Mouse (Mus musculus): ENCODE results near the gene Gkap1. TPM values are rescaled to one million over a fixed set of nuclear protein-coding genes. Genes with fewer than 3 reads are reported as not detected.

Gene Gkap1
- polyA plus RNA-seq, 1 experiment from 2014 or later, result 22.9 TPM

DNA sequence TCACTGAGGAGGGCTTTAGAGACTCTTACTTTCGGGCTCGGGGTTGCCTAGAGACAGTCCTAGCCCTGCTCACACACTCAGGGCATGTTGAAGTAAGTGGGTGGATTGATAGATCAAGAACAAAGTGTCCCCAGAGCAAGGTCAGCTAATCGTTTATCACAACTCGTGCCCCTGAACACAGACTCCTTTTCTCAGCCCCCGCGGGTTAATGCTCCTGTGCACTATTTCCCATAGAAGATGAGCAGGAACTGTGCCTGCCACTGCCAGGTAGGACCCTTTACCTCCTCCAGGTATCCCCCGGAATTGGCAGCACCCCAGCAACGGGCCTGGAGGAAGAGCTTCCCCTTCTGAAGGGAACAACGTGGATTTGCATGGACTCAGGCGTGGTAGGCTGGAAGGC is 757 bp upstream of the Gkap1 start:
- H3K9me3 ChIP-seq (ENCODE audit: control insufficient read depth, low read length), result no peaks in the 10 kb centered on the region
- no peak overlapping the region for H3K9ac ChIP-seq (ENCODE audit: low read length)
- no peak overlapping the region for H3K4me3 ChIP-seq (ENCODE audit: low read depth, low read length)
- ATAC-seq (ENCODE audit: insufficient number of reproducible peaks, low FRiP score, low TSS enrichment, low read depth), result no peak
- H3K4me1 ChIP-seq (ENCODE audit: control insufficient read depth, insufficient read depth, low read length), result peaks cover 4% of the 10 kb centered on the region; the same call in 1 of the 2 replicates
- peaks cover 3% of the 10 kb centered on the region for H3K27me3 ChIP-seq (ENCODE audit: control insufficient read depth, insufficient read depth, low read length)
- no peaks in the 10 kb centered on the region for H3K36me3 ChIP-seq (ENCODE audit: control insufficient read depth, insufficient read depth, low read length)
- no peak overlapping the region for H3K4me2 ChIP-seq (ENCODE audit: low read depth, severe bottlenecking)
- no peak for DNase-seq (ENCODE audit: low spot score)
- 81% methylated on average over 10 of the region's 10 CpGs for WGBS
- no peak overlapping the region for H3K27ac ChIP-seq (replicated peaks; ENCODE audit: low read depth, low read length)

DNA sequence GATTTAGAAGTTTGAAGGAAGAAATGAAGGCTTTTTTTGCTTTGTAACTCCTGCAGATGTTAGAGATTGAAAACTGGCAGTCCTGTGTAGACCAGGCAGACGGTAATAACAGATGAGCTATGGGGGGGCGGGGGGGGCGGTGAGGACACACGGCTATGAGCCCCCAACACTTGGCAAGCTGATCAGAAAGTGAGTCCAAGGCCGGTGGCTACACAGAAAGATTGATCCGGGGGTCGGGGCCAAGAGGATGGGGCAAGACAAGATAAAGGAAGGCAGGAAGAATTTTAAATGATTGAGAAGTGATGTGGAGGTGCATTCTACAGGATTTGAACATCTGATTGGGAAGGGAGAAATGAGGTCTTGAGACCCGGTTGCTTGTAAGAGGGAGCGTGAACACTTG is 423 bp downstream of the Gkap1 start:
- no peak overlapping the region for H3K27ac ChIP-seq (replicated peaks; ENCODE audit: low read depth, low read length)
- H3K9me3 ChIP-seq (ENCODE audit: control insufficient read depth, low read length), result no peaks in the 10 kb centered on the region
- H3K4me1 ChIP-seq (ENCODE audit: control insufficient read depth, insufficient read depth, low read length), result peaks cover 4% of the 10 kb centered on the region; the same call in 1 of the 2 replicates
- peak overlapping the region; percentile 75 for H3K4me2 ChIP-seq (ENCODE audit: low read depth, severe bottlenecking)
- ATAC-seq (ENCODE audit: insufficient number of reproducible peaks, low FRiP score, low TSS enrichment, low read depth) (no peak), DNase-seq (ENCODE audit: low spot score) (no peak)
- peak overlapping the region; percentile 71 for H3K4me3 ChIP-seq (ENCODE audit: low read depth, low read length)
- H3K9ac ChIP-seq (ENCODE audit: low read length), result no peak overlapping the region
- peaks cover 3% of the 10 kb centered on the region for H3K27me3 ChIP-seq (ENCODE audit: control insufficient read depth, insufficient read depth, low read length)
- no peaks in the 10 kb centered on the region for H3K36me3 ChIP-seq (ENCODE audit: control insufficient read depth, insufficient read depth, low read length)
- 21% methylated on average over 9 of the region's 9 CpGs for WGBS

DNA sequence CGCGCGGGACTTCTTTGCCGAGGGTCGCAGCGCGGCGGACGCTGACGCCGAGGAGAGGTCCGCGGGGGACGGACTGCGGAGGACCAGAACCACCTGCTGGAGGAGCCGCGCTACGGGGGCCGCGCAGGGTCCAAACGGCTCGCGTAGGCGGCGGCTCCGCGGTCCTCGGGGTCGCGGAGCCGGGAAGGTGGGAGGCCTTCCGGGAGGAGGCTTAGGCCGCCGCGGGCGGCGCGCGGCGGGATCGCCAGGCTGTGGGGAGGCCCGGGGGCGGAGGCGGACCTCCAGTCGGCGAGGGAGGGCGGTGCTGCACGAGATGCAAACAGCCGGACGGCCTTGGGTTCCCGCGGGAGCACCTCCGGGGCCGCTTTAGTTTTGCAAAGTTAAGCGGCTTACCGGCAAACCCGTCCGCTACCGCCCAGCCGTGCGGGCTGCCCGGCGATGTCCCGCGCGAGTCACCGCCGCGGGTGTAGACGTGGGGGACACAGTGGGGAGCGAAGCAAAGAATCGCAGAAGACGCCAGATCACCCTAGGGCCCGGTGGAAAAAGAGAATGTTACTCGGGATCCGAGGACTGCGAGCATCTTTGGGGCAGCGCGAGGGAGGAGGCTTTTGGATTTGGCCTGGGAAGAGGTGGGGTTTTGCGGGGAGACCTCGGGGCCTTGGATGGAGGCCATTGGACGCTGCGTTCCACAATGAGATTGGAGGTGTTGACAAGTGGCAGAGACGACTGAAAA is 1.1 kb downstream of the Gkap1 start:
- peak; percentile 81 for ATAC-seq (ENCODE audit: insufficient number of reproducible peaks, low FRiP score, low TSS enrichment, low read depth)
- H3K4me1 ChIP-seq (ENCODE audit: control insufficient read depth, insufficient read depth, low read length), result peaks cover 4% of the 10 kb centered on the region; the same call in 1 of the 2 replicates
- under 1% methylated on average over 82 of the region's 84 CpGs for WGBS

GRCm38 (mm10) chr13:58273411-58274258 is 1.9 kb downstream of the Gkap1 start:
- ATAC-seq (ENCODE audit: insufficient number of reproducible peaks, low FRiP score, low TSS enrichment, low read depth), result peak; percentile 46
- Histone ChIP-seq H3K4me1 (ENCODE audit: control insufficient read depth, insufficient read depth, low read length) (peaks cover 4% of the 10 kb centered on the region; the same call in 1 of the 2 replicates), H3K9me3 (ENCODE audit: control insufficient read depth, low read length) (no peaks in the 10 kb centered on the region), H3K9ac (ENCODE audit: low read length) (peak overlapping the region; percentile 77), H3K4me2 (ENCODE audit: low read depth, severe bottlenecking) (peak overlapping the region; percentile 75), H3K4me3 (ENCODE audit: low read depth, low read length) (peak overlapping the region; percentile 71), H3K36me3 (ENCODE audit: control insufficient read depth, insufficient read depth, low read length) (no peaks in the 10 kb centered on the region), H3K27ac (replicated peaks; ENCODE audit: low read depth, low read length) (no peak overlapping the region; the same call in 1 of the 2 replicates), H3K27me3 (ENCODE audit: control insufficient read depth, insufficient read depth, low read length) (peaks cover 3% of the 10 kb centered on the region)
- DNase-seq (ENCODE audit: low spot score), result peak; percentile 68
- WGBS, result under 1% methylated on average over 99 of the region's 115 CpGs

More for the DNA sequence above, 1.1 kb downstream of the Gkap1 start:
- peak; percentile 80 for DNase-seq (ENCODE audit: low spot score)
- Histone ChIP-seq H3K4me3 (ENCODE audit: low read depth, low read length) (peak overlapping the region; percentile 71), H3K36me3 (ENCODE audit: control insufficient read depth, insufficient read depth, low read length) (no peaks in the 10 kb centered on the region), H3K4me2 (ENCODE audit: low read depth, severe bottlenecking) (peak overlapping the region; percentile 75), H3K27ac (replicated peaks; ENCODE audit: low read depth, low read length) (no peak overlapping the region; the same call in 1 of the 2 replicates), H3K27me3 (ENCODE audit: control insufficient read depth, insufficient read depth, low read length) (peaks cover 3% of the 10 kb centered on the region), H3K9me3 (ENCODE audit: control insufficient read depth, low read length) (no peaks in the 10 kb centered on the region), H3K9ac (ENCODE audit: low read length) (peak overlapping the region; percentile 77)

- H3K36me3 ChIP-seq (ENCODE audit: control insufficient read depth, insufficient read depth, low read length), result no peaks in the 10 kb centered on the region
- no peak overlapping the region for H3K4me2 ChIP-seq (ENCODE audit: low read depth, severe bottlenecking)
- no peaks in the 10 kb centered on the region for H3K9me3 ChIP-seq (ENCODE audit: control insufficient read depth, low read length)
- no peak overlapping the region for H3K4me3 ChIP-seq (ENCODE audit: low read depth, low read length)
- no peak overlapping the region for H3K9ac ChIP-seq (ENCODE audit: low read length)
- no peak for DNase-seq (ENCODE audit: low spot score)
- 85% methylated on average over 3 of the region's 3 CpGs for WGBS
- no peak overlapping the region for H3K27ac ChIP-seq (replicated peaks; ENCODE audit: low read depth, low read length)
- H3K27me3 ChIP-seq (ENCODE audit: control insufficient read depth, insufficient read depth, low read length), result no peaks in the 10 kb centered on the region
- no peaks in the 10 kb centered on the region for H3K4me1 ChIP-seq (ENCODE audit: control insufficient read depth, insufficient read depth, low read length)
- ATAC-seq (ENCODE audit: insufficient number of reproducible peaks, low FRiP score, low TSS enrichment, low read depth), result no peak
Measured at GRCm38 (mm10) chr13:58266864-58267263, 8.6 kb downstream of the Gkap1 start.

GRCm38 (mm10) chr13:58263546-58263945 is 12.0 kb downstream of the Gkap1 start:
- no peaks in the 10 kb centered on the region for H3K27me3 ChIP-seq (ENCODE audit: control insufficient read depth, insufficient read depth, low read length)
- 81% methylated on average over 8 of the region's 8 CpGs for WGBS
- no peak overlapping the region for H3K9ac ChIP-seq (ENCODE audit: low read length)
- no peak overlapping the region for H3K4me2 ChIP-seq (ENCODE audit: low read depth, severe bottlenecking)
- H3K27ac ChIP-seq (replicated peaks; ENCODE audit: low read depth, low read length), result no peak overlapping the region
- H3K9me3 ChIP-seq (ENCODE audit: control insufficient read depth, low read length), result no peaks in the 10 kb centered on the region
- no peak overlapping the region for H3K4me3 ChIP-seq (ENCODE audit: low read depth, low read length)
- no peaks in the 10 kb centered on the region for H3K36me3 ChIP-seq (ENCODE audit: control insufficient read depth, insufficient read depth, low read length)
- no peak for ATAC-seq (ENCODE audit: insufficient number of reproducible peaks, low FRiP score, low TSS enrichment, low read depth)
- no peaks in the 10 kb centered on the region for H3K4me1 ChIP-seq (ENCODE audit: control insufficient read depth, insufficient read depth, low read length)
- DNase-seq (ENCODE audit: low spot score), result no peak

- no peak overlapping the region for H3K9ac ChIP-seq (ENCODE audit: low read length)
- H3K4me3 ChIP-seq (ENCODE audit: low read depth, low read length), result no peak overlapping the region
- no peak for DNase-seq (ENCODE audit: low spot score)
- H3K36me3 ChIP-seq (ENCODE audit: control insufficient read depth, insufficient read depth, low read length), result no peaks in the 10 kb centered on the region
- WGBS, result 84% methylated on average over 4 of the region's 4 CpGs
- H3K27ac ChIP-seq (replicated peaks; ENCODE audit: low read depth, low read length), result no peak overlapping the region
- H3K9me3 ChIP-seq (ENCODE audit: control insufficient read depth, low read length), result no peaks in the 10 kb centered on the region
- no peak for ATAC-seq (ENCODE audit: insufficient number of reproducible peaks, low FRiP score, low TSS enrichment, low read depth)
- H3K27me3 ChIP-seq (ENCODE audit: control insufficient read depth, insufficient read depth, low read length), result no peaks in the 10 kb centered on the region
- H3K4me2 ChIP-seq (ENCODE audit: low read depth, severe bottlenecking), result no peak overlapping the region
- no peaks in the 10 kb centered on the region for H3K4me1 ChIP-seq (ENCODE audit: control insufficient read depth, insufficient read depth, low read length)
Measured at GRCm38 (mm10) chr13:58261674-58262073, 13.8 kb downstream of the Gkap1 start.

DNA sequence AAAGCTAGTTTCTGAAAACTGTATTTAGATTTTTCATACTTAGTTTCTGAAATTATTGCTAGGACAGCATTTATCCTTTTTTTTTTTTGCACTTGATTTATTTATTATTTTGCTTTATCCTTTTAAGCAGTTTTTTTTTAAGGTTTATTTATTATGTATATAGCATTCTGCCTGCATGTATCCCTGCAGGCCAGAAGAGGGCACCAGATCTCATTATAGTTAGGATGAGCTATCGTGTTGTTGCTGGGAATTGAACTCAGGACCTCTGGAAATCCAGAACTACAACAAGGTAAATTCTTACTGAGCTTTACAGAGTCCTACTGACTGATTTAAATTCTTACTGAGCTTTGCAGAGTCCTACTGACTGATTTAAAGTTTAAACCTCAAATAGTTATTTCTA is 22.2 kb downstream of the Gkap1 start:
- Histone ChIP-seq H3K27me3 (ENCODE audit: control insufficient read depth, insufficient read depth, low read length) (no peaks in the 10 kb centered on the region), H3K9me3 (ENCODE audit: control insufficient read depth, low read length) (no peaks in the 10 kb centered on the region), H3K4me1 (ENCODE audit: control insufficient read depth, insufficient read depth, low read length) (no peaks in the 10 kb centered on the region), H3K9ac (ENCODE audit: low read length) (no peak overlapping the region), H3K4me3 (ENCODE audit: low read depth, low read length) (no peak overlapping the region), H3K36me3 (ENCODE audit: control insufficient read depth, insufficient read depth, low read length) (no peaks in the 10 kb centered on the region), H3K4me2 (ENCODE audit: low read depth, severe bottlenecking) (no peak overlapping the region), H3K27ac (replicated peaks; ENCODE audit: low read depth, low read length) (no peak overlapping the region)
- DNase-seq (ENCODE audit: low spot score), result no peak
- no peak for ATAC-seq (ENCODE audit: insufficient number of reproducible peaks, low FRiP score, low TSS enrichment, low read depth)
- WGBS, result 89% methylated on average over 1 of the region's 1 CpGs
